Mouse (Mus musculus) 3134 (cell line): ENCODE measurements around the gene Olfr453.

Source experiments
- DNase-seq: peaks from one replicate; pipeline ENCODE4 v3.0.0-alpha.2; 2011; ENCODE audit warnings: low spot score; ENCODE audit not compliant: insufficient read length; ENCODE audit errors: extremely low read depth

Gene Olfr453

DNA sequence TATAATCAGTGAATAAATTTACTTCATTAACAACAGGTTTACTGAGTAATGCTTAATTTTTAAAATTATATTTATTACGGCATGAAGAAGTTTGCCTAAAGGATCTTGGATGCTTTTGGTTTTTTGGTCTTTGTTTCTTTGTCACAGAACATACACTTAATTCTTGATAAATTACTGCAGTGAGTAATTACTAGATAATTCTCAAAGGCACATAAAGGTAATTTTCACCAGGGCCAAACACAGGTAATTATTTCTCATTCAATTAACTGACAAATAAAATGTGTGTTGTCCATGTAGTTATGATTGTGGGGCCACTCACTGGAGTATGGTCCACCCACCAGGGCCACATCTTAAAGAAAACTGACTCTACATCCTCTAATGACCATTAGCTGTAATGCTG lies at the start of gene Olfr453:
Olfr453 (plus strand) TSS at position 301 of the 400 bp plus-strand sequence.
- DNase-seq, result no peak

DNA sequence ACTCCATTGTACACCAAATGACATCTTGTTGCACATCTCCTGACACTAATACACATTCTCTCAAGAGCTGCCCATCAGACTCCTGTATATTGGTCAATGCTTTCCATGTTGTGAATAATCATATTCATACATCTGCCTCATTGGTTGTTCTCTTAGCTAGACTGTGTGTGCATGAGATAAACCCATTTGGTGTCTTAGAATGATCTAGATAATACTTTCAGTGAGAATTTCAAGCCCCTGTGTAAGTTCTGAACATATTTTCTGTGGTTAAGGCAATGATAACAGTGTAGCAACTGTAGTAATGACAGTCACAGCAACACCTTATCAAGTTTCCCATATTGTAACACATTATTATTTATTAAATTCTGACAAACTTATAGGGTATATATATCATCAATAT lies 49.4 kb upstream of the Olfr453 start:
- no peak for DNase-seq

DNA sequence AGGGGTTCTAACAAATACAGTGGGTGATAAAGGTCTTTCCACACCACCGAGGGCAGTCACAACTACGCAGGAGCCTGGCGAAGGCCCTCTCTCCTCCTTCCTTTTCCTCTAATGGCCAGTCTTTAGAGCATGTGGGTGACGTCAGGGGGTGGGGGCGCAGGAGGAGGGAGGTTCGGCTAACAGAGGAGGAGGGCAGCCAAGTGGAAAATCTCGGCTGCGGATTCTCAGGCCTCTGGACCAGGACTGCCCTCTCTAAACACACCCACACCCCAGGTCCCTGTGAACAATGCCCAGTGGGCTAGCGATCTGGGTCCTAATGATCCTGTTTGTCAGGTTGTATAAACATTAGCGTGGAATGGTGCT lies 47.0 kb upstream of the Olfr453 start:
- DNase-seq, result peak; percentile 77

DNA sequence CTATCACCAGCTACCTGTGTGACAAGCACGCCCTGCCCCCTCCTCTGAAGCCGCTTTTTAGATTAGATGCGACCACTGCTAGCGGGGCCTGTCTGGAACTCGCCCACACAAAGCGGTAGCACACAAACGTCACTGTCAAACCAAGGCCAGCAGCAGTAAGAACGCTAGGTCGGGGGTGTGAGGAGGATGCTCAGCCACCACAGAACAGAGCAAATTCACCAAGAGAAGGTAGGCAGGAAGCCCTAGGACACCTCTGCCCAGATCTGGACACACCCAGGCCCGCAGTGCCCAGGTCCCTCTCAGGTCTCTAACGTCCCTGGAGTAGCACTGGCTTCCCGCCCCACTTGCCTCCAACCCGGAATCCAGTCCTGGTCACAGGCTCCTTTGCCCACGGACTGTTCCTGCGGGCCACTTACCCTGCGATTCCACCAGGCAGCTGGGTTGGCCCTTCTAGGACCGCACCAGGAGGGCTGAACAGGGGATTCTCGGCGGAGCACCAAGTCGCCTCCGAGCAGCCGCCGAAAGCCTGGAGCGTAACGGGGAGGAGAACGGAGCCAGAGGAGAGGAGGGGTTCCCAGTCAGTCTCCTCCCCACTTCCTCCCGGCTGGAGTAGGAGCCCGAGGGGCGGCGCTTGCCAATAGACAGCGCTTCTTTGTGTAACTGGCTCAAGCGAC lies 46.5 kb upstream of the Olfr453 start:
- DNase-seq, result peak; percentile 81

GRCm38 (mm10) chr6:42709291-42710211 lies 29.6 kb upstream of the Olfr453 start, which contains the start of gene Tcaf1:
TSS of gene Tcaf1 (minus strand) at chr6:42710088.
- no peak for DNase-seq

GRCm38 (mm10) chr6:42714668-42715067 lies 24.5 kb upstream of the Olfr453 start:
- DNase-seq, result no peak

- no peak for DNase-seq
Observed at GRCm38 (mm10) chr6:42717973-42718372, 21.2 kb upstream of the Olfr453 start.

- DNase-seq, result no peak
Observed at GRCm38 (mm10) chr6:42742303-42742702, 3.1 kb downstream of the Olfr453 start.

GRCm38 (mm10) chr6:42747846-42748245 lies 8.7 kb downstream of the Olfr453 start:
- no peak for DNase-seq

- no peak for DNase-seq
Observed at GRCm38 (mm10) chr6:42756104-42756503, 16.9 kb downstream of the Olfr453 start, which contains the start of gene Olfr38. TSS of gene Olfr38 (plus strand) at chr6:42756404.

DNA sequence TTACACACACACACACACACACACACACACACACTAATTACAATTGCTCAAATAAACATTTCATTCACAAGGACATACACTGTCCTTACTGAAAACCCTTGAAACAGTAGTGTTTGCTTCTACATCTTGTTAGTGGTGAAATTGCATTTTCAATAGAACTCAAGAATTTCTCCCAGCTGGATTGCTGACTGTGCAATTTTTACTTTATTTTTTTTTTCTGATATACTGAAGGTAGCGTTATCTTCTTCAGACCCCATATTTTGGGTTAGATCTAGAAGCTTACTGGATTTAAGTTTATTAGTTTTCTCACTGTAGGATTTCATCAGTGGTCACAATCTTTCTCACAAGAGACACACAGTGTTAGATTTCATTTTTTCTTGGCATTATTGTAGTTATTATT lies 37.9 kb downstream of the Olfr453 start:
- DNase-seq, result no peak

GRCm38 (mm10) chr6:42784793-42785192 lies 45.6 kb downstream of the Olfr453 start, which contains the start of gene Olfr452:
TSS of gene Olfr452 (plus strand) at chr6:42785093.
- no peak for DNase-seq

- no peak for DNase-seq
Observed at GRCm38 (mm10) chr6:42790247-42790948, 51.2 kb downstream of the Olfr453 start.

GRCm38 (mm10) chr6:42790949-42791556 lies 51.9 kb downstream of the Olfr453 start:
- DNase-seq, result no peak

DNA sequence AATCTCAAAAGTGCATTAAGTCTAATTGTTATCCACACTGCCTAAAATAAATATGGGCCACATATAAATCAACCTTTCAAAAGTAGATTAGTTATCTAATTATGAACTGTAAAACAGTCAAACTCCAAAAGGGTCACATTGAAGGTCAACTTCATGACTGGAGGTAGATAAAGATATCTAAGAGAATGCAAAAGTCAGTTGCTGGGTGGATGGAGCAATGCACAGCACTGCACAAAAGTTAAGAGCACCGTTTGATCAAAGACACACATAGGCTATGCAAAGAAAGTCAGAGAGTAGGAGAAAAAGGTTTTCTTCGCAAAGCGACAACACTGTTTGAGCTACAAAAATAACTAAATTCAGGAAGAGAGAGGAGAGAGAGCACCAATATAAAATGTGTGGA lies 55.8 kb downstream of the Olfr453 start:
- no peak for DNase-seq
